Mouse (Mus musculus): ENCODE results near the gene Tnk2.

DNA sequence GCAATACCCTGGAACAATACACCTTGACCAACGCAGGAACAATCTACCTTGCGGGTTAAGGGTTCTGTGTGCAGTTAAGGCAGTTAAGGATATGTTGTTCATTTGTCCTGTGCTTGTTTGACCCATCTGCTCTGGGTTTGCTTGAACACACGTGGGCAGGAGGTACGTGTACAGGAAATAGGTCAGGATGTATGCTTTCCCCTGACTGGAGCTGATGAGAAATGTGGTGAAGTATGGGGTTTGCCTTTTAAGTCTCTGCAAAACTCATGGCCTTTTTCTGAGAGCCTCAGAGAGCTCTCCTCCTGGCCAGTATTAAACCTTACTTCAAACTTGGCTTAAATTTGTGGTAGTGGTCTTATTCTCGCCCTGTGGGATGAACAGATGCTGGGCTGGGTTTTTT, 49.8 kb upstream of the Tnk2 start:
- TF ChIP-seq CTCF (IDR thresholded peaks at IDR 0.05; ENCODE audit: low read depth) (no peak), EP300 (IDR thresholded peaks at IDR 0.05; ENCODE audit: low read depth) (no peak)

All from liver, embryonic 14.5 days (tissue).